Mouse (Mus musculus) cortical plate, adult 2 months (tissue): Measurements from ENCODE around the gene Gucy1b2. TPM values are rescaled to one million over a fixed set of nuclear protein-coding genes. Genes with fewer than 3 reads are reported as not detected.

Experiments used
- H3K27ac ChIP-seq: fragments of 200-500 bp; 2 replicates; pipeline ENCODE4 v1.5.1; 2012; ENCODE audit warnings: low read length, control low read depth, inconsistent platforms; ENCODE audit not compliant: insufficient read depth
- H3K4me1 ChIP-seq: fragments of 200-500 bp; 2 replicates; pipeline ENCODE4 v1.6.1; 2011; ENCODE audit warnings: low read length; ENCODE audit not compliant: control insufficient read depth, insufficient read depth
- H3K4me3 ChIP-seq: fragments of 200-500 bp; 2 replicates; pipeline ENCODE4 v1.5.1; 2011; ENCODE audit warnings: mild to moderate bottlenecking, low read length, control low read depth; ENCODE audit not compliant: insufficient read depth
- CTCF ChIP-seq: fragments of 200-500 bp; IDR thresholded peaks from 2 replicates; pipeline ENCODE4 v1.5.1; 2011; ENCODE audit warnings: mild to moderate bottlenecking, control low read depth, low read length; ENCODE audit not compliant: insufficient read depth; ENCODE audit errors: extremely low read depth
- POLR2A ChIP-seq: fragments of 200-500 bp; IDR thresholded peaks from 2 replicates; pipeline ENCODE4 v1.6.1; 2011; ENCODE audit warnings: mild to moderate bottlenecking, low read length, control low read depth; ENCODE audit not compliant: insufficient read depth; ENCODE audit errors: extremely low read depth
- polyA plus RNA-seq: library from polyadenylated mRNA; depleted of rRNA; stranded (reverse); fragments of >200 nt; gene quantifications from 2 replicates; pipeline ENCODE4 v1.2.3, GENCODE M21; 2012

Gene Gucy1b2
- polyA plus RNA-seq, 1 experiment = 0.21 TPM

GRCm38 (mm10) chr14:62468119-62468752 lies 12.1 kb upstream of the Gucy1b2 start:
- no peaks in the 10 kb centered on the region for H3K4me1 ChIP-seq
- H3K4me3 ChIP-seq = no peak overlapping the region
- H3K27ac ChIP-seq = no peak overlapping the region
- TF ChIP-seq POLR2A (no peak), CTCF (no peak)

- Histone ChIP-seq H3K4me3 (no peak overlapping the region), H3K27ac (no peak overlapping the region), H3K4me1 (no peaks in the 10 kb centered on the region)
- TF ChIP-seq CTCF = no peak
- TF ChIP-seq POLR2A = no peak
These were observed 8.9 kb upstream of the Gucy1b2 start for GRCm38 (mm10) chr14:62464966-62465365.

GRCm38 (mm10) chr14:62459541-62459940 lies 3.5 kb upstream of the Gucy1b2 start:
- no peak for TF ChIP-seq POLR2A
- TF ChIP-seq CTCF = no peak
- Histone ChIP-seq H3K27ac (no peak overlapping the region), H3K4me3 (no peak overlapping the region), H3K4me1 (no peaks in the 10 kb centered on the region)

GRCm38 (mm10) chr14:62457420-62458181 lies 1.5 kb upstream of the Gucy1b2 start:
- H3K4me3 ChIP-seq = no peak overlapping the region
- no peaks in the 10 kb centered on the region for H3K4me1 ChIP-seq
- TF ChIP-seq POLR2A (no peak), CTCF (peak; percentile 94)
- H3K27ac ChIP-seq = no peak overlapping the region

GRCm38 (mm10) chr14:62455570-62455879 lies 564 bp downstream of the Gucy1b2 start:
- Histone ChIP-seq H3K4me1 (no peaks in the 10 kb centered on the region), H3K27ac (no peak overlapping the region), H3K4me3 (no peak overlapping the region)
- TF ChIP-seq CTCF = no peak
- TF ChIP-seq POLR2A = no peak

- H3K4me3 ChIP-seq = no peak overlapping the region
- no peaks in the 10 kb centered on the region for H3K4me1 ChIP-seq
- no peak overlapping the region for H3K27ac ChIP-seq
- no peak for TF ChIP-seq CTCF
- TF ChIP-seq POLR2A = no peak
These were observed 1.1 kb downstream of the Gucy1b2 start for GRCm38 (mm10) chr14:62454760-62455569.

- no peak overlapping the region for H3K27ac ChIP-seq
- H3K4me3 ChIP-seq = no peak overlapping the region
- no peak for TF ChIP-seq CTCF
- TF ChIP-seq POLR2A = no peak
- no peaks in the 10 kb centered on the region for H3K4me1 ChIP-seq
These were observed 2.0 kb downstream of the Gucy1b2 start for GRCm38 (mm10) chr14:62454136-62454535.

- Histone ChIP-seq H3K4me1 (no peaks in the 10 kb centered on the region), H3K4me3 (no peak overlapping the region), H3K27ac (no peak overlapping the region)
- no peak for TF ChIP-seq POLR2A
- TF ChIP-seq CTCF = no peak
These were observed 2.8 kb downstream of the Gucy1b2 start for GRCm38 (mm10) chr14:62453276-62453675.

- TF ChIP-seq CTCF (no peak), POLR2A (no peak)
These were observed 5.4 kb downstream of the Gucy1b2 start for GRCm38 (mm10) chr14:62450706-62451105.

GRCm38 (mm10) chr14:62447214-62447548 lies 8.9 kb downstream of the Gucy1b2 start:
- Histone ChIP-seq H3K4me3 (no peak overlapping the region), H3K27ac (no peak overlapping the region), H3K4me1 (no peaks in the 10 kb centered on the region)
- TF ChIP-seq POLR2A (no peak), CTCF (no peak)

More at GRCm38 (mm10) chr14:62450706-62451105, 5.4 kb downstream of the Gucy1b2 start:
- H3K27ac ChIP-seq = no peak overlapping the region
- no peaks in the 10 kb centered on the region for H3K4me1 ChIP-seq
- no peak overlapping the region for H3K4me3 ChIP-seq
